Mouse (Mus musculus) gastrocnemius, postnatal 25 days (tissue): ENCODE results near the gene Smpd3. TPM values are rescaled to one million over a fixed set of nuclear protein-coding genes. Genes with fewer than 3 reads are reported as not detected.

Source experiments
- DNase-seq: peaks from one replicate; pipeline ENCODE4 v3.0.0; 2022
- total RNA-seq, 2 experiments: library from RNA; stranded (reverse); gene quantifications; 1 replicate in 1 of 2; 2 replicates in 1 of 2; pipeline ENCODE4 v1.2.3; 2021

Smpd3 gene
- total RNA-seq, 2 experiments from 2014 or later: 0.84 to 1.1 TPM

DNA sequence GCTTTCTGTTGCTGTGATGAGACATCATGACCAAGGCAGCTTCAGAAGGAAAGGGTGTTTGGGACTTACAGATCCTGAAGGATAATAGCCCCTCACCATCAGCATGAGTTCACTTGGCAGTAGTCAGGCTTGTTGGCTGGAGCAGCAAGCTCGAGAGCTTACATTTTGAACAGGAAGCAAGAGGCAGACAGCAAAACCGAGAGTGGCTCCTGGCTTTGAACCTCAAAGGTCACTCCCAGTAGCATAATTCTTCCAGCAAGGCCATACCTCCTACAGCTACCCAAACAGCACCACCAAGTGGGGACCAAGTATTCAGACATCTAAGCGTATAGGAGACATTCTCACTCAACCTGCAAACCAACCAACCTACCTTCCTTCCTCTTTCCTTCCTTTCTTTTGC lies 105.0 kb downstream of the Smpd3 start:
- DNase-seq: no peak

DNA sequence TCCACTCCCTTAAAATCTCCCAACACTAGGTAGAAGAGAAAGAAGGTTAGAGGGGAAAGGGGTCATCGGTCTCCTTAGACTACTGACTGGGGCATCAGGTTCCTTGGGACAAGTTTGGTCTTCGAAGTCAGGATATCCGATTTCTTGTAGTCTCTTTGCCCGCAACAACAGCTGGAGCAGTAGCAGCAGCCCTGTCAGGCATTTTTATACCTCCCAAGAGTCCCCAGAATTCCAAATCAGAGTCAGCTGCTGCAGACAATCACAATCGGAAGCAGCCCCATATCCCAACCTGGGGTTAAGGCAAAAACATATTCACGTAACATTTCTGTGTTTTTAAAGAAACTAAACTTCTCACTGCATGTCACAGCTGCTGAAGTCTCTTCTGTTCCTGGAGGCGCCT lies 106.3 kb downstream of the Smpd3 start:
- no peak for DNase-seq

DNA sequence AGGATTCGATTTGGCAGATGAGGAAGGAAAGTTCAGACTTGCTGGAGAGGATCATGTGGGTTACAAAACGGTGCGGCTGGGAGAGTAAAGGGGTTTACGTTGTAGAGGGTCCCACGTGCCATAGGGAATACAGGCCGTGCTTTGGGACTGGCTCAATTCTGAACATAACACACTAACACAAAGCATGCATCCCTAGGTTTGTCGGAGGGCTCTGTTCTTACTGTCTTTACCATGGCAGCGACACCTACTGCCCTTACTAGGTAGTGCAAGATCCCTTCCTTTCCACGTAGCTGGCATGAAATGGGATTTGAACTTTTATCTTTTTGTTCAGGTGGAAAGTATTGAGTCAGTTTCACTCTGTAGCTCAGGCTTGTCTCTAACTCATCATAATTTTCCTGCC lies 111.2 kb downstream of the Smpd3 start:
- DNase-seq: no peak

DNA sequence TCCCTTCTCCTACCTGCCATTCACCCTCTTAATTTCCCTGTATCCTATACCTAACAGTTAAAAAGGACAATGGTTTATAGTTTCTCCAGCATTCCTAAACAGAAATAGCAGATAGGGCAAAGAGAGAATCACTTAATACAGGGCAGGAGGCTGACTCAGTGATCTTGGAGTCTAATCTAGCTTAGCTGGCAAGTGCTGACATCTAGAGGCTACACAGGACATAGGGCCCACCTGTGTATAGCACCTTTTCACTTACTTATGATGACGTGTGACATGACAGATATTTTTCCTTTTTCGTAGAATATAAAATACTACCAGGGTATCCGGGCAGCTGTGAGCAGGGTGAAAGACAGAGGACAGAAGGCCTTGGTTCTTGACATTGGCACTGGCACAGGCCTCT lies 118.2 kb downstream of the Smpd3 start:
- no peak for DNase-seq

GRCm38 (mm10) chr8:106213959-106214358 lies 123.8 kb downstream of the Smpd3 start:
- DNase-seq: no peak

DNA sequence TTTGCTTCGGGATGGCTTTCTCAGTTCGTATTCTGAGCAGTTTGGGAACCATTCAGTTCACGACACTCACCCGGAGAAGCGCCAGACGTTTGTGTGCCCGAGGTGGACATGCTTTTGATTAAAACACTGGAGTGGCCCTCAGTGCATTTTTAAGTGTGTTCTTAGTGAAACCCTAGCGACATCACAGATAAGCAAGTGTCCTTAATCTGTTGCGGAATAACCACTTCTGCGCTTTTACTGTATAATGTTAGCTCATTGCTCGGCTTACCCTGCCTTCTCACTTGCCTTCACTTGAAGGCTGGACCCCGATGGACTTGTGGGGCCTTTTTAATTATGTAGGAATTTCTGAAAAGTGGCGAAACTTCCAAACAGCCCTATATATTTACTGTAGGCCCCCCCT lies 126.4 kb downstream of the Smpd3 start:
- DNase-seq: no peak

DNA sequence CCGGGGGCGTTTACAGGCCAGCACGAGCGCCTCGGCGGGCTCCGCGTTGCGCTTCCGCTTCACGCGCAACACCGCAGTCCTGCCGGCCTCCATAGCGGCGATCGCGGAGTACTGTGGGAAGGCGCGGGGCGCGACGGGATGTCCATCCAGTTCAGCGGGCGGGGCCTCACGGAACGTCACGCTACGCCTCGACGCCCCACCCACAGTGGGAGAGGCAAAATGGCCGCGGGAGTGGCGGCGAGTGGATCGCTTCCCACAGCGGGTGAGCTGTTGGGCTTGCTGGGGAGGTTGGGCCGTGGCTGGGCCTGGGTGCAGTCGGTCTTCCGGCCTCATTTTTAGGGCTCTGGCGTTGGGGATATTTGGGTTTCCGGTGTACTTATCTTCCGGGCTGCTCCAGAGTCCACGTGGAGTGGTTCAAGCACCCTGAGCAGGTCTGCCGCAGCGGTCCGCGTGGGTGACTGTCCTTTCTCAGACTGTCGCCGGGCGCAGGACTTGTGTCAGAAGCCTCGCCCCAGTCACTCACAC lies 126.9 kb downstream of the Smpd3 start, which contains the start of the genes Slc7a6os and Prmt7:
Gene Slc7a6os (minus strand): TSS at position 115 of the 525 bp plus-strand sequence.
Gene Prmt7 (plus strand): TSS at position 116 of the 525 bp plus-strand sequence.
- peak; percentile 91 for DNase-seq

DNA sequence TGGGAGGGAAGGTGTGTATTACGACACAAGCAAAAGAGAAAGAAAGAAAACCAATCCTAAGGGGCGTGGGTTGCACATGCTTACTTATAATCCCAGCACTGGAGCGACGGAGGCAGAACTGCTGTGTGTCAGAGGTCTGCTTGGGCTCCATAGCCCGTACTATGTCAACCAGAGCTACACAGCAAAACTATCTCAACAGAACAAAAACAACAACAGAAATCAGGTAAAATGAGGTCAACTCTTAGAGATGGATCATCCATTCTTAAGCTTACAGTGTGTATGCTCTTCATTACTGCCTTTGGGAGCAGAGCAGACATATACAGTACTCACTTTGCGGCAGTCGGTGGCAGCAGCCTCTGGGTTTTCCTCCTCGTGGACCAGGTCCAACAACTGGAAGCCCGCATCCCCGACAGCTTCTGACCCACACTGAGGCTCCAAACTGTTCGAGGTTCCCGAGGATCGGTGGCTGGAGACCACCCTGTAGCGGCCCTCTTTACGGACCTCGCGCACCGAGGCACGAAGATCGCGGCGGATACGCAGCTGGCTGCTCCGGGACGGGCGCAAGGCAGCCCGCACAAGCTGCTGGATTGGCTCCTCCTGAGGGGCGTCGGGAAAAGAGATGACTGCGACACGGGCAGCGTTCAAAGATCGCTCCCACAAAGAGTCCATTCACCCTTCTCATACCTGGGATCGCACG lies 127.6 kb downstream of the Smpd3 start:
- DNase-seq: no peak

Other genes starting within 250 kb of the Smpd3 start
- under 1 TPM in 1 of 2 experiments, not detected in 1; 0.46 TPM for gene Esrp2, start 201.0 kb downstream of the Smpd3 start, total RNA-seq
- 1 to 10 TPM; 2.9 to 3.8 TPM for gene Pla2g15, start 187.6 kb downstream of the Smpd3 start, total RNA-seq
- 1 to 10 TPM; 7.9 to 8.6 TPM for gene Slc7a6, start 169.1 kb downstream of the Smpd3 start, total RNA-seq
- 1 to 10 TPM; 8.6 to 9.3 TPM for gene Slc7a6os, start 127.1 kb downstream of the Smpd3 start, total RNA-seq
- 10 to 100 TPM; 22.9 to 23.3 TPM for gene Prmt7, start 127.1 kb downstream of the Smpd3 start, total RNA-seq
- 1 to 10 TPM; 1.4 to 2.0 TPM for gene Zfp90, start 77.3 kb upstream of the Smpd3 start, total RNA-seq
- not detected for gene 6030452D12Rik, start 162.5 kb upstream of the Smpd3 start, total RNA-seq
- under 1 TPM in 1 of 2 experiments, not detected in 1; 0.05 TPM for gene Cdh3, start 172.9 kb upstream of the Smpd3 start, total RNA-seq
- 10 to 100 TPM; 92.1 to 97.0 TPM for gene Gm10073, start 235.5 kb upstream of the Smpd3 start, total RNA-seq